Mouse (Mus musculus) gastrocnemius, adult 8-10 months (tissue): Measurements from ENCODE around the gene C1qtnf7. TPM values are rescaled to one million over a fixed set of nuclear protein-coding genes. Genes with fewer than 3 reads are reported as not detected.

Source experiments
- DNase-seq, 2 experiments: peaks; one replicate each; pipeline ENCODE4 v3.0.0; 2022; ENCODE audit warnings: low spot score in 2 of 2
- total RNA-seq, 4 experiments: library from RNA; stranded (reverse); gene quantifications; 2 replicates each; pipeline ENCODE4 v1.2.4; 2022

C1qtnf7 gene
- total RNA-seq, 4 experiments from 2014 or later: 0.34 to 0.72 (median 0.47) TPM

- DNase-seq: no peak
Measured at GRCm38 (mm10) chr5:43539168-43539516, 23.8 kb downstream of the C1qtnf7 start.

DNA sequence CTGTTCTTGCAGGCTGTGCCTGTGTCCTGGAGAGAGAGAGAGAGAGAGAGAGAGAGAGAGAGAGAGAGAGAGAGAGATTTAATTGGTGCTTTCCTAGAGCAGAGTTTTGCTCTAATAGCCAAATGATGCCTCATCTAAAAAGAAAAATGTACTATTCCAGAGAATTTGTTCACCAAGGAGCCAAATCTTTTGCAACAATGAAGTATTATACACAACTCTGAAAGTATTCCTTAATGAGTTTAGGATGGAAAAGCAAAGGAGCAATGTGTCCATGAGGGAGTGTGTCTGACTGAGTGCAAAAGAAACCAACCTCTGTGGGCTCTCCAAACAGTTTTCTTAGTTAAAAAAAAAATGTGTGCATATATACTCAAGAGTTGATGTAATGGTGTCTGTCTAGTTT is 24.5 kb downstream of the C1qtnf7 start:
- no peak for DNase-seq

- no peak for DNase-seq
Measured at GRCm38 (mm10) chr5:43541492-43541891, 26.2 kb downstream of the C1qtnf7 start.

DNA sequence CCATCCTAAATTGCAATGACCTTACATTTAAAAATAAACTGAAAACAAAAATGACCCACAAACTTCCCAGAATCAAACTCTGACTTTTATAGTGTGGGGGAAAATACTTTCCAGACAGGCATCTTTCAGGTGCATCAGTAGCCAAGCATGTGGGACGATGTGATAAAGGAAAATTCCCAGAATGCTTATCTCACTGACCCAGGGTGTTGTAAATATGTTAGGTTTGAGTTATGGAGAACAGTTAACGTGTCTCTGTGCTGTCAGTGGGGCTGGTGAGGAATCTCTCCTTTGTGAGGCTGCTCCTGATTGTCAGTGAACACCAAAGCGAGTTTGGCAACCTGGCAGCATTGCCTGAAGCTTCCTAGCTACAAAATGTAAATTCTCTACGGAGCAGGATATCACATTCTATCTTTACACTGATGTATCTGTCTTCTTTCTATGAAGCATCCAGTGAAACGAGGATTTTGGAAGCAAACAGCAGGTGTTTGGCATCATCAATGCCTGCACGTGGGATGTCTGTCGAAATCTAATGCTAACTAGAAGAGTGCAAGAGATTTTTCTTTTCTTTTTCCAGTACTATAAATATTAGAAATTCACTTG is 27.0 kb downstream of the C1qtnf7 start:
- no peak for DNase-seq

- no peak for DNase-seq
Measured at GRCm38 (mm10) chr5:43549951-43550350, 34.6 kb downstream of the C1qtnf7 start.

- DNase-seq: no peak
Measured at GRCm38 (mm10) chr5:43550444-43550843, 35.1 kb downstream of the C1qtnf7 start.

DNA sequence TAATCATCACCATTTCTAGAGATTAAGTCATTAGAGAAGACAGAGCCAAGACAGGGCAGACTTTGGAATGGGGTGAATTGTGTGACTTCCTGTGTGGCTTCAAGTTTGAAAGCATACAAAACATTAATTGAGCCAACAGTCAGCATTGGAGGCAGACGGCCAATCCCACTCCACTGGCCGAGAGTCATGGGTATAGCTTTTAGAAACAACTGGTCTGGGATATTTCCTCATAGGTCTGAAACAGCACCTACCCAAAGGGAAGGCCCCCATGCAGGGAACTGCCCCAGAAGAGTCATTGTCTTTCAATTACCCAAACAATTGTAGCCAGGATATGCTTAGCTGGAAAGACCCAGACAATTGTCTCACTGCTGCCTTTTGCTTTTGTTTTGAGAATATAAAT is 39.5 kb downstream of the C1qtnf7 start:
- peak in 1 of 2 experiments; percentile 4 for DNase-seq

DNA sequence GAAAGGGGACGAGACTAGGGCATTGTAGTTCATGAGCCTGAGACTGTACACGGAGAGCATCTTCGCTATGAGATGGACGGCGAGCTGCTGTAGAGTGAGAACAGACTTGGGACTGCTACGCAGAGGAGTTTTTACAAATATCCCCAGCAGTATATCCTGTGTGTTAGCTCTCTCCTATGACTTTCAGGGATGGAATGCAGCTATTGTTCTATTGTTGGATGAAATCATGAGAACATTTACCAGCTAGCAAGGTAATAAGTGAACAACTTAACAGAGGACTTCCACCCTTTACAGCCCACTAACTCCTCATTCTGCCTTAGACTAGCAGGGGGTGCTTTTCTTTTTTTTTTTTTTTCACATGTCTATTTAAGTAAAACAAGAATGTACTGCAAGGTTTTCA is 40.1 kb downstream of the C1qtnf7 start:
- DNase-seq: no peak

- no peak for DNase-seq
Measured at GRCm38 (mm10) chr5:43557436-43557835, 42.1 kb downstream of the C1qtnf7 start.

- DNase-seq: peak in 1 of 2 experiments; percentile 7
Measured at GRCm38 (mm10) chr5:43561639-43562252, 46.4 kb downstream of the C1qtnf7 start.

GRCm38 (mm10) chr5:43569720-43570359 is 54.5 kb downstream of the C1qtnf7 start:
- no peak for DNase-seq

- no peak for DNase-seq
Measured at GRCm38 (mm10) chr5:43582876-43583275, 67.5 kb downstream of the C1qtnf7 start.

DNA sequence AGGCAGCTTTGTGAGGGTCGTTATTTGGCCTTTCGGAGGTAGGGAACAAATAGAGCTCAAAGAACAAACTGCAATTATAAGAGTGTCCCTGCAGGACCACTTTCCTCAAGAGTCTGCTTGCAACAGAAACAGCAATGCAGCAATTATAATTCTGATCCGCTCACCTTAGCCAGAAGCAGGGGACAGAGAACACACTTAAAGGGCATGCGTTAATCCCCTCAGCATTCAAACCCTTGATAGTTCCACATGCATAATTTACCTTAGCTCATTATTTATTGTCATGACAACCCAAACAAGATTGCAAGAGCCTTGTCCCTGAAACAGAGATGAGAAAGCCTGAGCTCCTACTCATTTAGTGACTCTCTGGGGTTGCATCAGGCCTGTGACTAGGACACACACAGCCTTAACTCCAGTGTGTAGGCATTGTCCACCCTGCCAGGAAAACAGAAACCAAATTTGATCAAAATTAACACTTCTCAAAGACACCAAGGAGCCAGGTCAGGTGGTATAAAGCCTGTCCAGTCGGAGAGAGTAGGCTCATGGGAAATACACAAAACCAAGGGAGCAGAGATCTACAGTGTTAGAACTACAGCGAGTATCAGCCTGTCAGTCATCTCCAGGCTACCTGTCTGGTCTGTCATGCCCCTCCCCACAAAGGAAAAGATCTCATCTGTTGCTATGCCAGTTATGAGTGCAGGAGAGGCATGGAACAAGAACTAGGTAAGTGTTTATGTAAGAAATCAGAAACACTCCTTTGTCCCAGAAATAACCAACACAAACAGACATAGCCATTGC is 68.2 kb downstream of the C1qtnf7 start:
- no peak for DNase-seq

DNA sequence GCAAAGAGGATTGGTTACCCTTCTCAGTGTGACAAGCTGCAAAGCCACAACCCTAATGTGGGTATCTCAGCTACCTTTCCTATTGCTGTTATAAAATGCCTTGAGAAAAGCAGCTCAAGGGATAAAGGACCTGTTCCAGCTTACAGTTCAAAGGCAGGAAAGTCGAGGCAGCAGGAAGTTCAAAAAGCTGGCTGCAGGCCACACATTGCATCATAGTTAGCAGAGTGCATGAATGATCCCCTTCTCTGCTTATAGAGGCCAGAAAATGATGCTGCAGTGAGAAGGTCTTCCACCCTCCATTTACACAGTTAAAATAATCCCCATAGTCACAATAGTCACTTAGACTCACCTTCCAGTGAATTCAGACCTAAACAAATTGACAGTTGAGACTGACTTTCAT is 69.1 kb downstream of the C1qtnf7 start:
- no peak for DNase-seq

- no peak for DNase-seq
Measured at GRCm38 (mm10) chr5:43585406-43586245, 70.3 kb downstream of the C1qtnf7 start.

DNA sequence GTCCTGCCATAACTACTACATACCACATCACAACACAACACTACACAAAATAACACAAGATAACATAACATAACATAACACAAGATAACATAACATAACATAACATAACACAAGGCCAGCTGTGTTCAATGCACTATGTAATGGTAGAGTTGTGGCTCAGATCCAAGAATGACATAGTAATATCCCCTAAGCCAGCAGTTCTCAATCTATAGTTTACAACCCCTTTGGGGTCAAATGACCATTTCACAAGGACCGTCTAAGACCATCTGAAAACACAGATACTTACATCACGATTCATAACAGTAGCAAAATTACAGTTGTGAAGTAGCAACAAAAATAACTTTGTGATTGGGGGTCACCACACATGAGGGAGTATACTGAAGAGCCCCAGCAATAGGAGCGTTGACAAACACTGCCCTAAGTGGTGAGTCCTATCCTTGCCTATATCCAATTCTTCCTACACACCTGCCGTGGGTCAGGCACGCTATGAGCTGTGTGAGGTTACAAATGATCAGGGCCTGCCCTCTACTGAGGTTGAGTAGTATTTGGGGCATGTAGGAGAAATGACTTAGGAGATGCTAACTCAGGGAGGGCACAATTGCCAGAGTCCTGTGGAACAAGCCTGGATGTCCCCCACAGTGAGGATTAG is 73.6 kb downstream of the C1qtnf7 start:
- no peak for DNase-seq

DNA sequence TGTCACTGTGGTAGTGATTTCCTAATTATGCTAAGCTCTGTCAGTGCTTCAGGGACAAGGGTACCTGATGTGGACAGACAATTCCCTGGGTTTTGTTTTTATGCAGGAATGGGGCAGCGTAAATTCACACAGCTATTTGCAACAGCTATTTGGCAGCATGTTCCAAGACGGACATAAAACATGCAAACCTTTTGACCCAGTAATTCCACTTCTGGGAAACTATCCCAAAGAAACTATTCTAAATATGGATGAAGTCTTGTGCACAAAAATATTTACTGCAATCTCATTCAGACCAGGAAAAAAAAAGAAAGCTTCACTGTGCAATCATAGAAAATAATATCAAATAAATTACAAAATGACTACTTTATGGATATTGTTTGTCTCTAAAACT is 74.1 kb downstream of the C1qtnf7 start:
- no peak for DNase-seq

GRCm38 (mm10) chr5:43590311-43590731 is 75.0 kb downstream of the C1qtnf7 start:
- peak; percentile 22 to 55 for DNase-seq

DNA sequence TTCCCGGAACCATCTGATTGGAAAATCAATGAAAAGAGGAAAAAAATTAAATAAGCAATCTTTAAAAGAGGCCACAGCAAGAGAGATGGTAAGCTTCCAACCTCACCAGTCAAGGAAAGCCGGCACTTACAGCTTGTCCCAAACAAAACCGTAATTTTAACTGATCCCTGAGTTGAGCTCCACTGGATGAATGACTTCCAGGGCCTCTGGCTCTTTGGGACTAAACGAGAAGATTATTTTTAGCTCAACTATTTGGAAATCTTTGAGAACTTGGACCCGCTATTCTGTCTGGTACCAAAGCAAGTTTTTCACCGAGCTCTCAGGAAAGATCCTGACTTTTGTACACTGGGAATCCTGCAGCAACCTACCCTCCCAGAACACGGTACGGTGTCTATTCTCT is 86.3 kb downstream of the C1qtnf7 start:
- DNase-seq: no peak

DNA sequence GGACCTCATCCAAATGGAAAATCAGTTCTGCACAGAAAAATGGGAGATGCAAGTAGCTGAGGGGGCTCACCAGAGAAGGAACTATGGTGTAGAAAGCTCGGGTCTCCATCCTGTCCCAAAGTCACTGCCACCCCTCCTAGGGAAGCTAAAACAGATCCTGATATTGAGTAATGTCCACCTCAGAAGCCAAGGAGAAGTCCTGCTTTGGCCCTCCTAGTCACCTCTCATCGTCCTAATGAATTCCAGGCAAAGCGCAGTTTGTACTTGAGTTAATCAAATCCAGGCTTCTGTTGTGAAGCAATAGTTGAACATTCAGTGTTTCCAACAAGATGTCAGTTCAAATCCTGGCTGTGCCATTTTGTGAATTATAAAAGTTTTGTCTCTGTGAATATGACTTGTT is 87.2 kb downstream of the C1qtnf7 start:
- DNase-seq: no peak

DNA sequence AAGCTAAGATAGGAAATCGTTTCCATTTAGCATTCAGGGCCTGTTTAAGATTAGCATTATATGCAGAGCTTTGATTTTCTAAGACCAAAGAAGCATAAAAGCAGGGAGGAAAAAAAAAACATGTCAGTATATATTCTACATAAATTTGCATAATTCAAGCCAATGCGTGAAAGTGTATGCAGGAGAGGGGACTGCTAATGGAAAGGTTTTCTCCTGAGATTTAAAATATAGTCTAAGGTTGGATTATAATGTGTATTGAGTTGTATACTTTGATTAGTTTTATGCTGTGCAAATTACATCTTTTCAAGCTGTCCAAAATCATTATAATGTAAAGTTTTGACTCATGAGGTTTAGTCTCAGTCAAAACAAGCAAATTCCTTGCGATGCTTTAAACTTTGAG is 88.2 kb downstream of the C1qtnf7 start:
- no peak for DNase-seq
